Mouse (Mus musculus) testis, adult 2 months (tissue): ENCODE results near the gene Aoc2.

Experiments used
- CTCF ChIP-seq: fragments of 200-500 bp; IDR thresholded peaks from 2 replicates; pipeline ENCODE4 v1.5.1; 2012; ENCODE audit warnings: low read depth, mild to moderate bottlenecking, inconsistent platforms, low read length, moderate library complexity; ENCODE audit not compliant: control insufficient read depth, insufficient read depth, insufficient replicate concordance
- POLR2A ChIP-seq: fragments of 200-500 bp; IDR thresholded peaks from 2 replicates; pipeline ENCODE4 v1.6.1; 2012; ENCODE audit warnings: low read depth, mild to moderate bottlenecking, inconsistent platforms, low read length, moderate library complexity; ENCODE audit not compliant: control insufficient read depth

- TF ChIP-seq CTCF (no peak), POLR2A (no peak)
These were observed 4.2 kb downstream of the Aoc2 start for GRCm38 (mm10) chr11:101328941-101329635.
